Mouse (Mus musculus) intestine, embryonic 15.5 days (tissue): ENCODE results near the gene Nckap5. TPM values are rescaled to one million over a fixed set of nuclear protein-coding genes. Genes with fewer than 3 reads are reported as not detected.

Experiments used
- ATAC-seq: fragments of 200-750 bp; cut with Nextera tagmentation; 2 replicates; pipeline ENCODE4 v1.8.0; 2017; ENCODE audit warnings: moderate TSS enrichment, moderate library complexity
- H3K27ac ChIP-seq: fragments of 300-500 bp; sonication (generic); 2 replicates; pipeline ENCODE4 v1.5.1; 2015; ENCODE audit warnings: mild to moderate bottlenecking, inconsistent platforms
- H3K27me3 ChIP-seq: fragments of 300-500 bp; sonication (generic); replicated peaks from 2 replicates; pipeline ENCODE4 v1.6.1; 2015; ENCODE audit warnings: inconsistent platforms
- H3K36me3 ChIP-seq: fragments of 300-500 bp; sonication (generic); 2 replicates; pipeline ENCODE4 v1.6.1; 2015; ENCODE audit warnings: inconsistent platforms
- H3K4me1 ChIP-seq: fragments of 300-500 bp; sonication (generic); replicated peaks from 2 replicates; pipeline ENCODE4 v1.6.1; 2015; ENCODE audit warnings: inconsistent platforms
- H3K4me2 ChIP-seq: fragments of 300-500 bp; sonication (generic); replicated peaks from 2 replicates; pipeline ENCODE4 v1.6.1; 2015; ENCODE audit warnings: mild to moderate bottlenecking, inconsistent platforms
- H3K4me3 ChIP-seq: fragments of 300-500 bp; sonication (generic); replicated peaks from 2 replicates; pipeline ENCODE4 v1.5.1; 2015; ENCODE audit warnings: inconsistent platforms
- H3K9ac ChIP-seq: fragments of 300-500 bp; sonication (generic); 2 replicates; pipeline ENCODE4 v1.6.1; 2015; ENCODE audit warnings: inconsistent platforms
- H3K9me3 ChIP-seq: fragments of 300-500 bp; sonication (generic); 2 replicates; pipeline ENCODE4 v1.6.1; 2016; ENCODE audit warnings: inconsistent platforms
- WGBS: fragments of 180-500 bp; shearing (Covaris S2); methylation state at CpG from one replicate; pipeline ENCODE4 v1.1.7; 2015; 5-methylcytosine and 5-hydroxymethylcytosine counted together
- polyA plus RNA-seq: library from polyadenylated mRNA; unstranded; fragments of >200 nt; fragmentation: Nextera tagmentation; extraction: Ambion mirVana; gene quantifications from 2 replicates; pipeline ENCODE4 v1.2.1, GENCODE M21; 2015

Gene Nckap5
- polyA plus RNA-seq, 1 experiment from 2014 or later: 11.4 TPM

- no peaks in the 10 kb centered on the region for H3K9me3 ChIP-seq
- no peak overlapping the region for H3K27ac ChIP-seq
- H3K9ac ChIP-seq: no peak overlapping the region
- WGBS: 89% methylated on average over 2 of the region's 2 CpGs
- no peak for ATAC-seq
- H3K27me3 ChIP-seq: no peaks in the 10 kb centered on the region
- H3K36me3 ChIP-seq: no peaks in the 10 kb centered on the region
- no peak overlapping the region for H3K4me3 ChIP-seq
- no peaks in the 10 kb centered on the region for H3K4me1 ChIP-seq
- H3K4me2 ChIP-seq: no peak overlapping the region
Measured at GRCm38 (mm10) chr1:126763192-126763591, 67.4 kb downstream of the Nckap5 start.

GRCm38 (mm10) chr1:126760386-126760785, 70.2 kb downstream of the Nckap5 start:
- ATAC-seq: no peak
- H3K9me3 ChIP-seq: no peaks in the 10 kb centered on the region
- H3K4me1 ChIP-seq: no peaks in the 10 kb centered on the region
- WGBS: 73% methylated on average over 2 of the region's 2 CpGs
- H3K27me3 ChIP-seq: no peaks in the 10 kb centered on the region
- H3K4me2 ChIP-seq: no peak overlapping the region
- no peak overlapping the region for H3K27ac ChIP-seq
- H3K4me3 ChIP-seq: no peak overlapping the region
- no peak overlapping the region for H3K9ac ChIP-seq
- no peaks in the 10 kb centered on the region for H3K36me3 ChIP-seq

GRCm38 (mm10) chr1:126755682-126756081, 74.9 kb downstream of the Nckap5 start:
- H3K27me3 ChIP-seq: no peaks in the 10 kb centered on the region
- H3K4me2 ChIP-seq: no peak overlapping the region
- H3K36me3 ChIP-seq: no peaks in the 10 kb centered on the region
- no peaks in the 10 kb centered on the region for H3K9me3 ChIP-seq
- no peak overlapping the region for H3K27ac ChIP-seq
- WGBS: 32% methylated on average over 5 of the region's 5 CpGs
- H3K9ac ChIP-seq: no peak overlapping the region
- ATAC-seq: no peak
- no peak overlapping the region for H3K4me3 ChIP-seq
- no peaks in the 10 kb centered on the region for H3K4me1 ChIP-seq

DNA sequence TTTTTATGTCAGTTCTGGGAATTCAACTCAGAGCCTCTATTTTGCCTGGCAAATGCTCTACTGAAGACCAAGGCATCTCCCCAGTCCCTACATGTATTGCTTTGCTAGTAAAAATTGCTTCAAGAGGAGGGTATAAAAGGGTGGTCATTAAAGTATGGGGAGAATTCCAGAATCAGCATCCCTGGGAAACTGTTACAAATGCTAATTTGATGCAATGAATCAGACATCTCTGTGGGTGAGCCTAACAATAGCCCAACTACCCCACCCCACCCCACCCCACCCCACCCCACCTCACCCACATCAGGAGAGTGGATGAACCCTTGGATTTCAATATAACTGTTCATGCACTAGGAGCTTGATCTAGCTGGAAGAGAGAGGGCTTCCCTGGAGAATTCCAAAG, 77.0 kb downstream of the Nckap5 start:
- Histone ChIP-seq H3K4me3 (no peak overlapping the region), H3K27me3 (no peaks in the 10 kb centered on the region), H3K9me3 (no peaks in the 10 kb centered on the region), H3K36me3 (no peaks in the 10 kb centered on the region), H3K4me2 (no peak overlapping the region), H3K9ac (no peak overlapping the region), H3K27ac (no peak overlapping the region), H3K4me1 (no peaks in the 10 kb centered on the region)
- ATAC-seq: no peak

GRCm38 (mm10) chr1:126752247-126753037, 78.2 kb downstream of the Nckap5 start:
- WGBS: 52% methylated on average over 13 of the region's 13 CpGs
- Histone ChIP-seq H3K4me3 (no peak overlapping the region), H3K27me3 (no peaks in the 10 kb centered on the region), H3K9me3 (no peaks in the 10 kb centered on the region), H3K4me1 (no peaks in the 10 kb centered on the region), H3K27ac (no peak overlapping the region), H3K4me2 (no peak overlapping the region), H3K9ac (no peak overlapping the region), H3K36me3 (no peaks in the 10 kb centered on the region)
- 0 out of 2 replicates have a peak, but pooled peaks have one; percentile 22 for ATAC-seq

GRCm38 (mm10) chr1:126751137-126751536, 79.5 kb downstream of the Nckap5 start:
- no peak overlapping the region for H3K4me2 ChIP-seq
- ATAC-seq: no peak
- WGBS: 92% methylated on average over 6 of the region's 6 CpGs

GRCm38 (mm10) chr1:126750156-126750555, 80.4 kb downstream of the Nckap5 start:
- ATAC-seq: no peak
- no peak overlapping the region for H3K4me3 ChIP-seq
- no peaks in the 10 kb centered on the region for H3K9me3 ChIP-seq
- 89% methylated on average over 3 of the region's 3 CpGs for WGBS
- no peaks in the 10 kb centered on the region for H3K36me3 ChIP-seq
- no peak overlapping the region for H3K9ac ChIP-seq
- H3K4me2 ChIP-seq: no peak overlapping the region
- H3K4me1 ChIP-seq: no peaks in the 10 kb centered on the region
- no peak overlapping the region for H3K27ac ChIP-seq
- H3K27me3 ChIP-seq: no peaks in the 10 kb centered on the region

More at GRCm38 (mm10) chr1:126751137-126751536, 79.5 kb downstream of the Nckap5 start:
- Histone ChIP-seq H3K27me3 (no peaks in the 10 kb centered on the region), H3K4me1 (no peaks in the 10 kb centered on the region), H3K4me3 (no peak overlapping the region), H3K36me3 (no peaks in the 10 kb centered on the region), H3K9ac (no peak overlapping the region), H3K27ac (no peak overlapping the region), H3K9me3 (no peaks in the 10 kb centered on the region)

DNA sequence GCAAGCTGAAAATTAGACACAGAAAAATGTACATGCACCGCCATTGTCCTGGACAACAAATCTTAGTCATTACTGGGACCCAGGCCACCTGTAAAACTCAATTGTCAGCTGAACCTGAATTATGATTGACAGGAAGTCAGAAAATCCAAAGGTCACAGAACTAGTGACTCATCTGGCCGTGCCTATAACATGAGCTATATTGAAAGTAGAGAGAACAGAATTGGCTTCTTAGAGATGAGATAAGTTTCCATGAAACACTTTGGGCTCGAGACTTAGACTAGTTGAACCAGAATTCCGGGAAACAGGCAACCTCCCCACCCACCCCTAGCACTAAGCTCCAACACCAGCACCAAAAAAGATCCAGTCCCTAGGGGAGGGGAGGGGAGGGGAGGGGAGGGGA, 82.7 kb downstream of the Nckap5 start:
- H3K27me3 ChIP-seq: no peaks in the 10 kb centered on the region
- 51% methylated on average over 4 of the region's 4 CpGs for WGBS
- H3K27ac ChIP-seq: no peak overlapping the region
- no peaks in the 10 kb centered on the region for H3K4me1 ChIP-seq
- H3K36me3 ChIP-seq: no peaks in the 10 kb centered on the region
- H3K9me3 ChIP-seq: no peaks in the 10 kb centered on the region
- peak; percentile 79 for ATAC-seq
- H3K9ac ChIP-seq: no peak overlapping the region
- H3K4me3 ChIP-seq: no peak overlapping the region
- H3K4me2 ChIP-seq: no peak overlapping the region

DNA sequence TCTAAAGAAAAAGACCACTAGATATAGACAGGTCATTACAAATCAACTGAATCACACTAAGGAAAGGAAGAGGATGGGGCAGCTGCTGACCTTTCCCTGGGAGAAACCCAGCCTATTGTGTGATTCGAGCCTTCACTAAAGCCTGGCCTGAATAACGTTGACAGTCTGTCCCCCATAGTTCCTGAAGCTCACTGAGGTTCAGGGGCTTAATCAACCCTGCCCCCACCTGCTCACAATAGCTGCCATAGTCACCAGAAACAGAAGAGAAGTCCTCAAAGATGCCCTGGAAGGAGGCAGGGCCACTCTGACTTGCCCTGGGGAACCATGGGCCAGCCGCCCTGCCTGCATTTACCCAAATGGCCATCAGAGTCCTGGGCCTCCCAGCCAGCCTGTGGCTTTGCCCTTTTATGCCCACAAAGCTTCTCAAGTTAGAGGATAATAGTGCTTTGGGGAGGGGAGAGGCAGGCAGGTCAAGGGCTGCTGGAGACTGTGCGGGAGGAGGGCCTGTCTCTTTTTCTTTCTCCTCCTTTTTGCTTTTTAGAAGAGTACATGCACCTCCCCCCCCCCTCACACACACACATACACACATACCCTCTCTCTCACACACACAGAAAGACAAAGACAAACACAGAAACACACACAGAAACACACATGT, 85.0 kb downstream of the Nckap5 start:
- Histone ChIP-seq H3K27me3 (no peaks in the 10 kb centered on the region), H3K4me2 (no peak overlapping the region), H3K36me3 (no peaks in the 10 kb centered on the region), H3K4me3 (no peak overlapping the region), H3K9ac (no peak overlapping the region), H3K9me3 (no peaks in the 10 kb centered on the region), H3K27ac (no peak overlapping the region), H3K4me1 (no peaks in the 10 kb centered on the region)
- WGBS: 58% methylated on average over 4 of the region's 4 CpGs
- no peak for ATAC-seq

- 79% methylated on average over 14 of the region's 14 CpGs for WGBS
- no peaks in the 10 kb centered on the region for H3K4me1 ChIP-seq
- H3K9ac ChIP-seq: no peak overlapping the region
- H3K36me3 ChIP-seq: no peaks in the 10 kb centered on the region
- no peaks in the 10 kb centered on the region for H3K9me3 ChIP-seq
- H3K27me3 ChIP-seq: no peaks in the 10 kb centered on the region
- H3K27ac ChIP-seq: no peak overlapping the region
- no peak overlapping the region for H3K4me3 ChIP-seq
- H3K4me2 ChIP-seq: no peak overlapping the region
- ATAC-seq: no peak
Measured at GRCm38 (mm10) chr1:126744631-126745305, 85.8 kb downstream of the Nckap5 start.

DNA sequence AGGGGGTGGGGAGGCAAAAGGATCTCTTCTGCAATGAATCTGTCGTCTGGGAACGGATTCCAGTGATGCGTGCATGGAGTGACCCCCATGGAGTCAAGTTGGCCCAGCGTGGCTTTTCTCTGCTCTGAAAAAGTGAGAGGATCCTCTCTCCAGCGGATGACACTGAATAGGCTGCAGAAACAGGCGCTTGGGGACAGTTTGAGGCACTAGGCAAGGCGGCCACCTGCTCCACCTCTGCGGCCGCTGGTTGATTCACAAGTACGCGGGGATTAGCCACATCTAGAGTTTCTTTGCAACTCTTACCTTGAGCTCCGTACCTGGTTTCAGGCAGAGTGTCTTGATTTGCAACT, 92.3 kb downstream of the Nckap5 start:
- peak overlapping the region; percentile 38 for H3K9ac ChIP-seq

GRCm38 (mm10) chr1:126737554-126738290, 92.9 kb downstream of the Nckap5 start:
- Histone ChIP-seq H3K4me3 (peak overlapping the region; percentile 36), H3K27me3 (no peaks in the 10 kb centered on the region; the same call in 1 of the 2 replicates), H3K9me3 (no peaks in the 10 kb centered on the region), H3K36me3 (no peaks in the 10 kb centered on the region), H3K4me2 (peak overlapping the region; percentile 58), H3K4me1 (peaks cover 3% of the 10 kb centered on the region; the same call in 1 of the 2 replicates), H3K27ac (no peak overlapping the region), H3K9ac (peak overlapping the region; percentile 38)
- 5% methylated on average over 18 of the region's 18 CpGs for WGBS
- peak; percentile 95 for ATAC-seq

More for the DNA sequence above, 92.3 kb downstream of the Nckap5 start:
- no peaks in the 10 kb centered on the region for H3K36me3 ChIP-seq
- 3% methylated on average over 12 of the region's 12 CpGs for WGBS
- H3K4me1 ChIP-seq: peaks cover 3% of the 10 kb centered on the region; the same call in 1 of the 2 replicates
- peak; percentile 76 for ATAC-seq
- no peaks in the 10 kb centered on the region; the same call in 1 of the 2 replicates for H3K27me3 ChIP-seq
- no peaks in the 10 kb centered on the region for H3K9me3 ChIP-seq
- H3K4me2 ChIP-seq: peak overlapping the region; percentile 58
- H3K27ac ChIP-seq: no peak overlapping the region
- peak overlapping the region; percentile 36 for H3K4me3 ChIP-seq
